8 mouse cellular contexts compared by ENCODE assay signal in the genomic region with DNA sequence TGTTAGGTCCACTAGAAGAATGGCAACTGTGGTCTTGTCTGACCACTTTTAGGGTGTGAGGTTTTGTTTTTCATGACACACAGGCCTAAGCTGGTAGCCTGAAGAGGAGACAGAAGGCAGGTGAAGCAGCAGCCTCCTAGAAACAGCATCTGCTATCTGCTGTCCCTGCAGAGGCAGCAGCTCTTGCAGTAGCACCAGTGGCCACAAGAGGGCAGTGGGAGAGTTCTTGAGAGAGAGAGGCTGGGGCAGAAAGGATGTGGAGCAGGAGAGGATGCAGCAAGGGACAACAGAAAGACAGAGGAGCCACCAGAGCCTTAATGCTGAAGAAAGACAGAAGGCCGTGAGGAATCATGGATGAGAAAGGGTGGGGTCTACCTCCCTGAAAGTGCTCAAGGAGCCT.
A peak's percentile ranks its signal among the peaks of the same experiment; 100 is the strongest.
DNase-seq lines count a peak whose midpoint lies in the region; ATAC-seq and TF ChIP-seq lines count a peak whose summit lies in the region.

No protein-coding gene starts in this region.

- H3K27me3 ChIP-seq in lung, postnatal 0 days (replicated peaks; ENCODE audit: insufficient read depth, low read length), result no peaks in the 10 kb centered on the region

- peak; percentile 58 to 59 for DNase-seq in B cell, adult 2 months
- peak; percentile 62 for DNase-seq in NIH3T3 (ENCODE audit: low read depth)
- DNase-seq in cerebellum, postnatal 10 days, result peak; percentile 90
- DNase-seq in gastrocnemius, postnatal 10 days, result peak; percentile 62
- DNase-seq in layer of hippocampus, adult 18-20 months (ENCODE audit: low spot score in 2 of 2), result peak; percentile 62 to 80
- peak; percentile 35 for DNase-seq in lung, postnatal 0 days (ENCODE audit: low spot score)
- peak; percentile 64 for DNase-seq in right cerebral cortex, postnatal 25 days
- DNase-seq in urinary bladder, postnatal 36 days (ENCODE audit: low spot score in 2 of 2), result peak; percentile 26 to 57

- no peak for TF ChIP-seq EP300 in lung, postnatal 0 days (IDR thresholded peaks at IDR 0.05)

- H3K4me3 ChIP-seq in lung, postnatal 0 days (ENCODE audit: low read depth, low read length), result no peak overlapping the region

- TF ChIP-seq CTCF in lung, postnatal 0 days (IDR thresholded peaks at IDR 0.05), result peak; percentile 81

- 36% methylated on average over 1 of the region's 1 CpGs for WGBS in lung, postnatal 0 days

- no peak for ATAC-seq in lung, postnatal 0 days

- no peaks in the 10 kb centered on the region for H3K36me3 ChIP-seq in lung, postnatal 0 days (ENCODE audit: insufficient read depth, low read length)

- H3K4me2 ChIP-seq in lung, postnatal 0 days (replicated peaks; ENCODE audit: low read depth, low read length), result no peak overlapping the region

- no peaks in the 10 kb centered on the region for H3K4me1 ChIP-seq in lung, postnatal 0 days (ENCODE audit: insufficient read depth, low read depth, low read length)

- H3K9ac ChIP-seq in lung, postnatal 0 days (replicated peaks; ENCODE audit: low read depth), result no peak overlapping the region

- H3K9me3 ChIP-seq in lung, postnatal 0 days (ENCODE audit: low read length), result no peaks in the 10 kb centered on the region

- H3K27ac ChIP-seq in lung, postnatal 0 days (ENCODE audit: low read length), result no peak overlapping the region

Comparison
In these comparisons a context has a peak if more than half of its experiments do, and no peak if none do; other contexts are left out.
1. DNase-seq: peak in every context shown above with its lines; median percentile 90 in cerebellum, postnatal 10 days; 71 in layer of hippocampus, adult 18-20 months; 64 in right cerebral cortex, postnatal 25 days; 62 in NIH3T3; 62 in gastrocnemius, postnatal 10 days; 58 in B cell, adult 2 months; 42 in urinary bladder, postnatal 36 days; 35 in lung, postnatal 0 days.